Mouse (Mus musculus) midbrain, embryonic 15.5 days (tissue): ENCODE results near the gene Vgll4. TPM values are rescaled to one million over a fixed set of nuclear protein-coding genes. Genes with fewer than 3 reads are reported as not detected.

ENCODE experiments used
- ATAC-seq: fragments of 200-750 bp; cut with Nextera tagmentation; replicated peaks from 2 replicates; pipeline ENCODE4 v1.8.0; 2017; ENCODE audit warnings: moderate TSS enrichment
- H3K27ac ChIP-seq: fragments of 300-500 bp; sonication (generic); 2 replicates; pipeline ENCODE4 v1.5.1; 2015; ENCODE audit warnings: mild to moderate bottlenecking, inconsistent platforms
- H3K27me3 ChIP-seq: fragments of 300-500 bp; sonication (generic); replicated peaks from 2 replicates; pipeline ENCODE4 v1.6.1; 2015; ENCODE audit warnings: inconsistent platforms
- H3K36me3 ChIP-seq: fragments of 300-500 bp; sonication (generic); replicated peaks from 2 replicates; pipeline ENCODE4 v1.6.1; 2015; ENCODE audit warnings: inconsistent platforms
- H3K4me1 ChIP-seq: fragments of 300-500 bp; sonication (generic); 2 replicates; pipeline ENCODE4 v1.6.1; 2015; ENCODE audit warnings: inconsistent platforms
- H3K4me2 ChIP-seq: fragments of 300-500 bp; sonication (generic); 2 replicates; pipeline ENCODE4 v1.6.1; 2015; ENCODE audit warnings: inconsistent platforms, mild to moderate bottlenecking, moderate library complexity
- H3K4me3 ChIP-seq: fragments of 300-500 bp; sonication (generic); 2 replicates; pipeline ENCODE4 v1.5.1; 2015; ENCODE audit warnings: mild to moderate bottlenecking, inconsistent platforms
- H3K9ac ChIP-seq: fragments of 300-500 bp; sonication (generic); 2 replicates; pipeline ENCODE4 v1.6.1; 2015; ENCODE audit warnings: mild to moderate bottlenecking, inconsistent platforms
- H3K9me3 ChIP-seq: fragments of 300-500 bp; sonication (generic); 2 replicates; pipeline ENCODE4 v1.6.1; 2016; ENCODE audit warnings: inconsistent platforms
- WGBS: fragments of 180-500 bp; shearing (Covaris S2); methylation state at CpG from one replicate; pipeline ENCODE4 v1.1.7; 2015; ENCODE audit warnings: mixed read lengths; 5-methylcytosine and 5-hydroxymethylcytosine counted together
- polyA plus RNA-seq: library from polyadenylated mRNA; unstranded; fragments of >200 nt; fragmentation: Nextera tagmentation; extraction: Ambion mirVana; gene quantifications from 2 replicates; pipeline ENCODE4 v1.2.1, GENCODE M21; 2015

Gene Vgll4
- polyA plus RNA-seq, 1 experiment from 2014 or later: 47.3 TPM

DNA sequence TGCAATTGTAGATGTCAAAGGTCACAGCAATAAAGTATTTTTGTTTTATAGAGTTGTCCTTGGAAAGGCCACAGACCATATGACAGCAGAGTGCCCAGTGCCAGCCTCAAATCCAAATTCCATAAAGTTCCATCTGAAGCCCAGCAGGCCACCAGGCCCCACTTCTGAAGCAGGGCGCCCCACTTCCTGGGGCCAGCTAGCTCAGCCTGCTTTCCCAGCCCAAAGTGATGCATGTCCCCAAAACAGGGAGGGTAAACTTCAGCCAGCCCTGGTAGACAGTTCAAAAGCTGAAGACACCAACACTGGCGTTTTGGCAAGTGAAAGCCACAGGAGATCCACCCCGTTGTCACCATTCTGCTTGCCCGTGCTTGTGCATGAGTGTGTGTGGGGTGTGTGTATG is 157.0 kb downstream of the Vgll4 start:
- H3K27me3 ChIP-seq: no peaks in the 10 kb centered on the region
- no peak overlapping the region for H3K27ac ChIP-seq
- no peaks in the 10 kb centered on the region for H3K4me1 ChIP-seq
- WGBS: 84% methylated on average over 4 of the region's 4 CpGs
- no peaks in the 10 kb centered on the region for H3K9me3 ChIP-seq
- no peaks in the 10 kb centered on the region for H3K36me3 ChIP-seq
- ATAC-seq: no peak
- no peak overlapping the region for H3K4me3 ChIP-seq
- H3K4me2 ChIP-seq: no peak overlapping the region
- no peak overlapping the region for H3K9ac ChIP-seq

DNA sequence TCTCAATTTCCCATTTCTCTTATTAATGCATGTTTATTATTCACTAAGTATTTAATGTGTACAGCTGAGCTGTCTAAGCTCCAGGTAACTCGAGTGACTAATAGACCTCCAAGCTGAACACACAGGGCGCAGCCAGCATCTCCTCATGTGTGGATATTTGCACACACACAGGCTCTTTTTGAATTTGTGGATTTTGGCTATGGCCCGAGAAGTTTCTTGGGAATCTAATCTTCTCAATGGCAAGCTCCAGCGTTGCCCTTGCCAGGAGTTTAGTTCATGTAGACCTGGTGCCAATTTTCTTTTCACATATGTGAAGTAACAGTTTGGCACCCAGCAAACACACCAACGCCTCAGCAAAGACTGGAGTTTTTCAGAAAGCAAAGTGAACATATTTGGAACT is 157.5 kb downstream of the Vgll4 start:
- H3K4me3 ChIP-seq: no peak overlapping the region
- no peak overlapping the region for H3K4me2 ChIP-seq
- no peaks in the 10 kb centered on the region for H3K36me3 ChIP-seq
- no peak for ATAC-seq
- H3K9me3 ChIP-seq: no peaks in the 10 kb centered on the region
- no peak overlapping the region for H3K9ac ChIP-seq
- WGBS: 84% methylated on average over 5 of the region's 5 CpGs
- H3K4me1 ChIP-seq: no peaks in the 10 kb centered on the region
- no peaks in the 10 kb centered on the region for H3K27me3 ChIP-seq
- H3K27ac ChIP-seq: no peak overlapping the region

Other genes with a start within 250 kb of the Vgll4 start
- 51.0 and 53.7 TPM in 2 replicates for gene Tamm41, start 67.9 kb upstream of the Vgll4 start, polyA plus RNA-seq
- gene Syn2, start 164.9 kb upstream of the Vgll4 start, polyA plus RNA-seq: 42.6 and 45.7 TPM in 2 replicates